Mouse (Mus musculus) small intestine, adult 2 months (tissue): ENCODE data around the gene Zp1.

Source experiments
- CTCF ChIP-seq: fragments of 200-500 bp; IDR thresholded peaks from 2 replicates; pipeline ENCODE4 v1.5.1; 2012; ENCODE audit warnings: low read depth, mild to moderate bottlenecking, control low read depth, inconsistent platforms, low read length, moderate library complexity, mixed read lengths; ENCODE audit not compliant: insufficient replicate concordance, insufficient read length; ENCODE audit errors: extremely low read depth
- POLR2A ChIP-seq: fragments of 200-500 bp; IDR thresholded peaks from 2 replicates; pipeline ENCODE4 v1.6.1; 2012; ENCODE audit warnings: low read depth, mild to moderate bottlenecking, control low read depth, inconsistent platforms, low read length, moderate library complexity

GRCm38 (mm10) chr19:10940801-10941457, 20.5 kb upstream of the Zp1 start:
- TF ChIP-seq POLR2A, result no peak
- no peak for TF ChIP-seq CTCF
